Mouse (Mus musculus) A20 (cell line): ENCODE data around the gene Stard13.

Experiments used
- DNase-seq: peaks from one replicate; pipeline ENCODE4 v3.0.0-alpha.2; 2011; ENCODE audit warnings: low read depth, low spot score

The Stard13 gene

DNA sequence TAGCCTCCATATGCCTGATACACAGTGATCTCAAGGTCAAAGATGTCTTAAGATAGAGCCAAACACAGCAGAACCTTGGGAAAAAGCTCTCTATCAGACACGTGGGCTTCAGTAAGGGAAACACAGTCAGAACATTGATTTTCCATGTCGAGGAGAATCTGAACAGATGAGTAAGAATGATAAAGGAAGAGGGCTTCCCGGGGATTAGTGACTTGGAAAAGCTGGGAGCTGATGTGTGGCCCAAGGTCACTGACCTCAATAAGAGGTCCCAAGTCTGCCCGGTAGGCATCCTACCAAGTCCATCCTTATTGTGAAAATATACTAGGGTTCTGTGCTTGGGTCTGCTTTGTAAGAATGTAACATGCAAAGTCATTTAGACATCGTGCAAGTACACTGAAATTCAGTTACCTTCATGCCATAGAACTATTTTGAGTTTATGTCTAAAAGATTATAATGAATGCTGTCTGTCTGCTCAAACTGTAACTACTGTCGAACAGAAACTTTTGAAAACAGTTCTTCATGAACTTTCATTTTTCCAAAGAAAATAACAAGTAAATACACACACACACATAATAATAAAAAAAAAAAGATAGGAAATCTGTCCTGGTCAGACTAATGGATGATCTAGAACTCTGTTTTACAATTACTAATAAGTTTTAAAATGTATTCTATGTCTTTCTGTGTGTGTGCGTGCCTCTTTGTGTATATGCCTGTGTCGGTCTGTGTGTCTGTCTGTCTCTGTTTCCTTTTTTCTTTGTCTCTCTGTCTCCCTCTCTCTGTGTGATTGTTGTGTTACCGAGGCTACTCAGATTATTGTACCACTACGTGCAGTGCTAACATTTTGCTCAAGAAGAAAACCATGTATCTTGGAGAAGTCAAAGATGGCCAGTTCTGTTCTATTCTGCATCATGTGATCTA is 128.3 kb downstream of the Stard13 start:
- no peak for DNase-seq

DNA sequence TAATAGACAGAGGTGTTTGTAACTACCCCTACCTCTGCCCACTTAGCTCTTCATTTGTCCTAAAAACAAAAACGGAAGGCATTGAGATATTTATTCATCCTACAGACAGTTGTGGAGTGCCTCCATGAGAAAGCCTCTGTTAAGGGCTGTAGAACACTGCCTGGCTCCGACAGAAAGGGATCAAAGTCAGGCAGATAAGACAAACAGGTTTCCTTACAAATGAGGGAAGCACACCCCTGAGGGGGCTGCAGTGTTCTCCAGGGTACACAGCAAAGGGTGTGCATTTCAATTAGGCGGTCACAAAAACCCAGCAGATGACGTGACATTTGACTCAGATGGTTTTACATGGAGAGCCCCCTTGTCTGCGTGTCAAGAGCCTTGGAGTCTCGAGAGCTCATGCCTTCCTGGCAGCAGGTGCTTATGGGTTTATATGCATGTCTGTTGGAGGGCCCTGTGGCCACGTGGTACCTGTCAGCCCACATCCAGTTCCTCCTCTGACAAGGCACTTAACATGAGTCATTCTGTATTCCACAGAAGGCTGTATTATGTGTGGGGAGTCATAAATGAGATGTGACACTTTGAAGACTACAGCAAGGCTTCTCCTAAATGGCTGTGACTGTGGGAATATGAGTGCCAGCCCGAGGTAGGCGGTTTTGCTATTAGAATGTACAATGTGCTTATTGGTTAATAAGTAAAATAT is 129.1 kb downstream of the Stard13 start:
- DNase-seq = no peak

DNA sequence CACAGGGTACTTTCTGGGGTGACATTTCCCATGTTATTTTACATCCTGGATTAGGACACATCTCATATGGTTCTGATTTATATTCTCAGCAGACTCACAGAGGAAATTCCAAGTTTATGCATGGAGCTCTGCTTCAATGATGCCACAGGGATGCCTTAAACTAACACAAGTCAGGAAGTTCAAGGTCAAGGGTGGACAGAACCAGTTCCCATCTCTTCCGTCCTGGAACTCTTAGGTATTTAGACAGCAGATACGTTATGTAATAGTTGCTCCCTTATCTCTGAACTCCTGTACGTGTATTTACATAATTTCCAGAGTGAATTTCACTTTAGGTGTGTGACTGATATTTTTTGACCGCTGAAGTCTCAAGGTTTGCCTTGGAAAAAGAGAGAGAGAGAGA is 130.4 kb downstream of the Stard13 start:
- no peak for DNase-seq

DNA sequence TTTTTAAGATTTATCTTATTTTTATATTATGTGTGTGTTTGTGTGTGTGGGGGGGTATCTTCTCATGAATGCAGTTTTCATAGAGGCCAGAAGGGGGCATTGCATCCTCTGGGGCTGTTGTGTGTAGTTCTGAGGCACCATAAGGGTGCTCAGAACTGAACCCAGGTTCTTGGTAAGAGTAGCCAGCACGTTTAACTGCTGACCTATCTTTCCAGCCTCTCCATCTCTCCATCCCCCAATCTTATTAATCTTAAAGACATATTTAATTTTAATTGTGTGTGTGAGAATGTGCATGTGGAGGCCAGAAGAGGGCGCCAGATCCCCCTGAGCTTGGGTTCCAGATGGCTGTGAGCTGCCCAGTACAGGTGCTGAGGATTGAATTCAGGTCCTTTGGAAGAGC is 131.4 kb downstream of the Stard13 start:
- peak; percentile 59 for DNase-seq

DNA sequence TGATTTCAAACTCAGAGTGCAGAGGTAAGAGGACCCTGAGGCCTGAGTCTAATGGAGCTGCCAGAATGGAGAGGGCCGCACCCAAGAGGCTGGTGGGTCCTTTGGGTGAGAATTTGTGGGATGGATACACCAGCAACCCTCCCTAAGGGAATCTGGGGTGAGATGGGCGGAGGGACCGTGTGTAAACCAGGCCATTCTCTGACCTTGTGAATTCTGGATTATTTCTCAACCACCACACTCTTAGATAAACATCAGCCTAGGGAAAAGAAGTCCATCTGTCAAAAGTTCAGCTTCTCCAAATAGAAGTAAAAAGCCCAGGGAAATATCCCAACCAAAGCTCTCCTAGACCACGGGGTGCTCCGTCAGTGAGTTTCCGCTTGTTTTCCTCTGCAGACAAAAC is 137.6 kb downstream of the Stard13 start:
- no peak for DNase-seq

DNA sequence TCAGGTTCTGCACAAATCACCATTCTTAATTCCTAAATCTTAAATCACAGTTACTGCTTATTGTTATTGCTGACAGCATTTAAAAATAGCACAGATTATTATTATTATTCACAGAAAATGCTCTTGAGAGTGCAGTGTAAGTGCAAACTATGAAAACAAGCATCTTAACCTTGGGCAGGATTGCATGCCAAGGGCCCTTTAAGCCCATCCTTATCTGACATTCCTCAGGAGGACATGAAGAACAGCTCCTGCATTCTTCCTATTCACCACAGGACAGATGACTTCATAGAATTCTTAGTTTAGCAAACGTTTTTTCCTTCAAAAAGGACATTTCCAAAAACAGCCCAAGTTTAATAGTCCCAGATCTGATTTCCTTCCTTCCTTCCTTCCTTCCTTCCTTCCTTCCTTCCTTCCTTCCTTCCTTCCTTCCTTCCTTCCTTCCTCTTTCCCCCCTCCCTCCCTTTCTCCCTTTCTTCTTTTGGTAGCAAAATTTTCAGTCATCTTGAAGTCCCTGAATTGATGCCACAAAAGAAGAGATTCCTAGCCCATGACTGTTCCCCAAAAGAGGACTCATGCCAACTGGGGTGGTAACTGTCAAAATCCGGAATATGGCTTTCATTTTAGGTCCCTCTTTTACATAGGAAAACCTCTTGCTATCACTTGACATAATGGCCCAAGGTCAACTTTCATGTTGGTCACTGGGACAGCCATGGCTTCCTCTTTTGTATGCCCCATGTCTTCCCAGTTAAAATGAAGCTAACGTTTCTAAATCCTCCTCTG is 140.6 kb downstream of the Stard13 start:
- no peak for DNase-seq

DNA sequence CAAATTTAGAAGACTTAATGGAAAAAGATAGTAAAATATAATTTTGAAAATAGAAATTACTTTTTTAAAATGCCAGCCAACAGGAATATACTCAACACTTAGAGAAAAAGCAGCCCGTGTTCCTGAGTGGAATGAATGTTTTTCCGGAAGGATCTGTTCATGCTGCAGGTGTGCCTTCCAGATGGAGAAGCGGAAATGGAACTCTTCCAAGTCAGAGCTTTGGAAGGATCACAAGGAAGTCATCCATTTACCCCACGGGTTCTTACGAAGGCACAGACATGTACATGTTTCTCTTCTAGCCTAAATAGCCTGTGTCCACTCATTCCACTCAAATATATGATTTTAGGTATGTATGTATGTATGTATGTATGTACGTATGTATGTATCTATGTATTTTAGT is 142.6 kb downstream of the Stard13 start:
- no peak for DNase-seq

DNA sequence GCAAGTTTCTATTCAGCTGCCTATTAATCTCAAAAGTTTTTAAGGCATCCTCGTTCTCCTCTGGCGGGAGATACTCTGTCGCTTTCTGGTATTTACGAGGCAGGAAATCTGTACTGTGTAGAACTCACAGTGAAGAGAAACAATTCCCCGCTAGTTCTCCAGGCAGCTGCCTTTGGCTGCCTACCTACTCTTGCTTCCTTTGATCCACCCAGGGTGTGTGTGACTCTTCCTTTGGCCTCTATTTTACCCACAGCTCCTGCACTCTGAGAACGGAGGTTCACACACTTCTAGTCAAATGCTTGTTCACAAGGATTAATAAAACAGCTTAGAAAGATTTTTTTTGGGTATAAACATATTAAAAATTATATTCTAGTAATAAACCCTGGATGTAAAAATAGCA is 144.4 kb downstream of the Stard13 start:
- DNase-seq = no peak

DNA sequence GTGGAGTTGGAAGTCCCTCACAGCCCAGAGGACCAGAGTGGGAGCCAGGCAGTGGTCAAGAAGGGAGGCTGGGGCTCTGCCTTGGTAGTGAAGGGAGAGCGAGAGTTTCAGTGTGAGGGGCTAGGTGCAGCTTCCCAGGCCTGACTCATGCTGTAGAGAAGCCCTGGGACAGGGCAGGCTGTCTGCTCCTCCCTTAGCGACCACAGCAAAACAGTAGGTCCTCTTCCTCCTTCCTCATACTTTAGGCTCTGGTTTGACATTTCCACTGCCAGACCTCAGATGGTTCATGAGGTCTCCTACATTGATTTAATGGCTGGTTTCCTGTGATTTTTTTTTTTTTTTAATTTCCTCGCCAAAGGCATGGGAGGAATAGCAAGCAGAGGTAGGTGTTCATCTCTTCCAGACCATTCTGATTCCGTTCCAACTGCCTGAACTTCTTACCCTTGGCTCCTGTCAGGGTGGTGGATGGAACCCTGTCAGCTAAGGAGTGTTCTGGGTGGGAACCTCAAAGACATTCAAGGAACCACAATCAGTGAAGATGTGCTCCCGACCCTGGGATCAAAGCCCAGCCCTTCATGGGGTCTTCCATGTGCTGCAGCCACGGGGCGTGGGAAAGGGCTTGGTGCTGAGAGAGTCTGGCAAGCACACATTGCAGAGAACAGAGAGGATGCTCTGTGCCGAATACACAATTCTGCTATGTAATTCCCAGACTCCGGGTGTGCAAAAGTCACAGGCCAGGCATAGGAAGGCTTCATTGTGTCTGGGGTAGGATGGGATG is 147.0 kb downstream of the Stard13 start:
- DNase-seq = no peak

DNA sequence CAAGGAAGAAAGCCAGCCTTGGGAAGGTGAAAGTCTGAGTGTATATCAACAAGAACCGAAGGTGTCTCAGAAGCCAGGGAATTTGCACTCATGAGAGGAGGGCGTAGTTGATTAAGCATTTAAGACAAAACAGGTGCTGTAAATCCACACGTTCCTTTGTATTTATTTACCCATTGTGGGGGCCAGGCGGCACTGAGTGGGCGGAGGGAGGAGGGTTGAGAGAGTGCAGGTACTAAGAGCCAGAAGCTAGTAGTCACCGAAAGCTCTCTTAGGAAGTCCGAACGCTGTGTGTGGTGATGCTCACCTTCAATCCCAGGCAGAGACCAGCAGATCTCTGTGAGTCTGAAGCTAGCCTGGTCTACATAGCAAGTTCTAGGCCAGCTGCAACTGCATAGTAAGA is 147.9 kb downstream of the Stard13 start:
- DNase-seq = no peak

DNA sequence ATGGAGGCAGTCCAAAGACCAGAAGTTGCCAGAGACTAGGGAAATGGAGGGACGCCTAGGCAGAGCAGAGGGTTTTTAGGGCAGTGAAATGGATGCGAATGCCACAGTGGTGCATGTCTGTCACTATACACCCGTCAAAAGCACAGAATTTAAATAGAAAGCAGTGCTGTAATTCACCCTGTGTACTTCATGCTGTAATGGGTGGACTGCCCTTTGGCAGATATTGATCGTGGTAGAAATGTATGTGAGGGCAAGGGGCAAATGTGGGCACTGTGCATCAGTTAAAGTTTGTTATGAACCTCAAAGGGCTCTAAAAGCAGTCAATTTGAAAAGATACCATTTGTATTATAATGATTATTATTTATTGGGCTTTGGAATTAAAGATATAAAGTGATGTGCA is 153.4 kb downstream of the Stard13 start:
- DNase-seq = no peak

DNA sequence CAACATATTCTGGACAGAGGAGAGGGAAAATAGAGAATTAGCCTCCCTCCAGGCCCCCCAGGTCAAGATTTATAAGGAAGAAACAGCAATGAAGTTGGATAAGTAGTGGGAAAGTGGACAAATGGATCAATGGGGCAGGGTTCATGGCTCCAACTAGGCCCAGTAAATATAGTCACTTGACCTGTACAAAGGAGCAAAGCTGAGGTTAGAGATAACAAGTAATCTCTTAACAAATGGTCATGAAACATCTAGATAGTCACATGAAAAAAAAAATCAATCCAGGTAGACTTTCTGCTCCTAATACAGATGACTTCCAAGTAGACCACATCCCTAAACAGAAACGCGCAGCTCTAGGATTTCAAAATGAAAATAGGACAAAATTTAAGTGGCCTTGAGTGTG is 155.7 kb downstream of the Stard13 start:
- DNase-seq = no peak

DNA sequence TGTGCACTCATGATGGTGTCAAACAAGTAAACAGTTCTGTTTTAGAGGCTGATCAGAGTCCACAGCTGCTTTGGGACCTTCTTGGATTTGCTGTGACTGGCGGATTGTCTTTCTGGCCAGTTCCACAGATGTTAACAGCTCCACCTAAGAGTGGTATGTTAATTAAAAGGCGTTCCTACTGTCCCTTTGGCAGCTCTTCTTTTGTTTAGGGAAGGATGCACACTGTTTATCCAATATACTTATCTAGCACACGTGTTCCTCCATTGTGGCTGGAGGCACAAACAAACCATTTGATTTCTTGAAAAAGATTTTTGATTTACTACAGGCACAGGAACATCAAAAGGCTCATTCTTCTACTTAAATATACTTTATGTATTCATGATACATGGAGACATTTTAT is 156.7 kb downstream of the Stard13 start:
- no peak for DNase-seq

DNA sequence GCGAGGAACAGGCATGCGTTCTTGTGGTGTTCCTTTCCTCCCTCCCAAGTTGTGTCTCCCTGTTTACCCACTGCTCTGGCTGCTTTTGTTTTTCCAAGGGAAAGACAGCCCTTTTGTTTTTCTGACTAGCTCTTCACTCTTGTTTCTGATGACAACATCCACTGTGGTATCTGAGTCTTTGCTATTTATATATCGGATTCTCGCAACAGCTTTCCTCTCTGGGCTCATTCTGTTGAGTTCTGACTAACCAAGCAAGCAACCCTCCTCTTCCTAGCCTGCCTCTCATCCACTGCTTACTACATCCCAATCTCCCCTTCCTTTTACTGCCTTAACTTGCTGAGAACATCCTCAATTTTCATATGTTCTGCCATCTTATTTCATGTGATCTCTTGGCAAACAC is 159.4 kb downstream of the Stard13 start:
- no peak for DNase-seq

DNA sequence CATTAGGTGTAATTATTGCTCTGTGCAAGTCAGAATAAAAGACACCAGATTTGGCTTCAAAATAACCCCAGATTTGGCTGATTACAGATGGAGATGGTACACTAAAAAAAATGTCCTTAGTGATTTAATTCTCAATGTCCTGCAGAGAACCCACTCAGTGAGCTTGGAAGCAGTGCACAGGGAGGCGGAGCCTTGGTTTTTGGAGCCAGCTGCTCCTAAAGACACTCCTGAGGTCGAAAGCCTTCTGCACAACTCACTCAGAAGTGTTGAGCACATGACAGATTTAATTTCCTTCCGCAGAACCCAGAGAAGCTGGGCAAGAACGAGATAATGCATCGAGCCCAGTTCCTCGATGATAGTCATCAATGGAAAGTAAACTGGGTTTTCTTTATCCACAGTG is 162.2 kb downstream of the Stard13 start:
- DNase-seq = no peak

DNA sequence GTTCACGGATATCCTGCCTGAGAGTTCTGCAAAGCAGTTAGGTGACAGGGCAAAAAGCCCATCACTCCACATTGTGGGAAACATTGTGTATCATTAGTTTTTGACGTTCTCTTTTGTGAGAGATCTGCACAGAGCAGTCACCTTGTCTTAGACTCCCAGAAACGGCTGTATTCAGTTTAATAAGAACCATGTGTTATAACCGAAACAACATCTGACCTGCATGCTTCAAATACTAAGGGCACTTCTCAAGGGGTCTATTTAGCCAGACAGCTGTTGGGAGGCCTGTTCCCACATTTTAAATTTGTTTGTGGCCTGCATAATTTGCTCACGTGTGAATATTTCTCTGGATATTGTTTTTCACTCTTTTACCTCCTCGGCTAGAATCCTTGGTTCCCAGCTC is 162.7 kb downstream of the Stard13 start:
- no peak for DNase-seq

DNA sequence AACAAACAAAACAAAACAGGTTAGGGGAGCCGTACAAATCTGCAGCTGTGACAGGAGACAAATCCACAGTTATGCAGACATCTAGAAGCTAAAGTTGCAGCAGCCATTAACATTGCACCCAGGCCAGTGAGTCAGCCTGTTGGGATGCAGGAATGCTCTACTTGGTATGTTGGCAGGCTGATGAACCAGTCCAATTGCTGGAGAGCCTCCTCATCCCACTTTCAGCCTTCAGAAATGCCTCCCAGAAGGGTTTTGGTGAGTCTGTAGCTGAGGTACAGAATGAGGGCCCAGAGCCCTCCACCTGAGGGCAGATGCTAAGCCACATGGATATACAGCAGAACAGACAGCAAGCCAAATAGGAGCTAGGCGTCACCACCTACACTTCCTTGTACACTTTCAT is 164.1 kb downstream of the Stard13 start:
- DNase-seq = no peak

DNA sequence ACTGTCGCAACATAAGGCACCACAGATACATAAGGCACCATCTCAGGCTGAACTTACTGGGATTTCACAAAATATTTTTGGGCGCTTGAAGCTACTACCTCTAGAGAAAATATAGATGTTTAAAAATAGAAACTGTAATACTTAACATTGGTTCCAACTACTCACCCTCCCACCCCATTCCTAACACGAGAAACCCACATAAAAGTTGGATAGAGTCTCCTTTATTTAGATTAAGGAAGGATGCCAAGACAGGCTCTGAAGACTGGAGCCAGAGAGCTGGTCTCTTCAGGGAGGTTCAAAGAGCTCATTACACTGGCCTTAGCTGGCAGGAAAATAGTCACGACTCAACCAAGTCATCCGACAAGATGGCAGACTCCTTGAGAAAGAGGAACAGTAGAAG is 167.6 kb downstream of the Stard13 start:
- no peak for DNase-seq

DNA sequence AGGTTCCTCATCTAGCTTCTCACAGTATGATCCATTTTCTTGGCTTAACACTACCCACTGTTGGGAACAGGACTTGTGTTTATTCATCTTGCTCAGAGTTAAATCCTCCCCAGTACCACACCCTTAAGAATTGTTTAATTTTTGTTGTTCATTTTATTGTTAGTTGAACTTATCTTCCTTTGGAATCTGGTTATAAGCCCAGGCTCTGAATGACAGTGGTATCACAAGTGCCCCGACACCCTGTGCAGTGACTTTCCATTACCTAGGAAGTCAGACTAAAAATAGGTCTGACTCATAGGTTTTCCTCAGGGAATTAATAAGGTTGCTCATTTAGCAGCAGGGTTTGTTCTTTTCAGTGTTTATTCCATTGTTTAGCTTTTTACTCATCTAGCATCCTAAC is 168.4 kb downstream of the Stard13 start:
- no peak for DNase-seq

DNA sequence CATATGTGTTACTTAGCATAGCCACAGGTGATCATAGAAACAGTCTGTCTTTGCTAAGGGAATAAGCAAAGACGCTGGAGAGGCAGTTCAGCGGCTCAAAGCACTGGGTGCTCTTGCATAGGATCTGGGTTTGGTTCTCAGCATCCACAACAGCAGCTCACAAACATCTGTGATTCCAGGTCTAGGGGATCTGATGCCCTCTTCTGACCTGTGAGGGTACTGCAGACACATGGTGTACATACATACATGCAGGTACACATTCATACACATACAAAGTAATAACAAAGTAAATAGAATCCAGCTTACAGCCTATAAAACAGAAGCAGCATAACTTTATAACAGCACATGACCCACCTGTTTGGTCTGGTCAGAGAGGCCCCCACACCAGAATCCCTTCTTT is 171.7 kb downstream of the Stard13 start:
- DNase-seq = no peak

DNA sequence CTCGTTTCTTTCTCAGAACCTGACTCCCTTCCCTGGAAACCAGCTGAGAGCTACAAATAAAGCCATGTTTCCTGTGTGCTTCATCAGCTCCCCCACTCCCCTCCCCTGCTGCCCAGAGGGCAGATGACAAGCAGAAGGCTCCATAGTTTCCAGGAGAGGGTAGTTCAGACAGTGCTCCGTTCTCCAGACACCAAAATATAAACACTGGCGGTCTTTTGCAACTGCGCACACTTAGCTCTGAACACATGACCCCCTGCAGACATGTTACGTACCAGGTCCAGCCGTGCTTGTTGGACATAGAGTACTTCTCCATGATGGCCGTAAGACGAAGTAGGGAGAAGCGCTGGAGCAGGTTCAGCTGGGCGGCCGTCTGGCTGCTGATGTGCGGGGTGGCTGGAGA is 173.2 kb downstream of the Stard13 start:
- DNase-seq = no peak

DNA sequence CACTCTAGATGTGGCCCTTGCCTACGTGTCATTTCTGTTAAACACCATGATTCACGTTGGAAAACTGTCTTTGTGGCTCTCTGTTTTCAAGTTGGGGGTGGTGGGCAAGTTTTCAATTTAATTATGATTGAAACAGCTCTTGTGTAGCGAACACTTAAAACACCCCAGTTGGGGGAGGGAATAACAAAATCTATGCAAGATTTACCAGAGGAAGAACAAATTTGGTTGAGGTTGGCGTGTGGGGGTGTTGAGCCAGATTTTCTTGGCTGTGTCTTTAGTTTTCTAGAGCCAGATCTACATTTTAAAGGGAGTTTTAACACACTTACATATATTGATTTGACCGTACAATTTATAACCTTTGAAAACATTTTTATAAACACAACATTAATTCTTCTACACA is 173.9 kb downstream of the Stard13 start:
- DNase-seq = no peak
